Mouse (Mus musculus) liver (tissue): Measurements from ENCODE around the gene Senp3.
"Not testable (repeated sequence)": the region's sequence is repeated elsewhere in the genome, so short reads cannot be mapped to it uniquely, and the experiment has no call there.

Experiments
- DNase-seq: peaks from one replicate; pipeline ENCODE4 v3.0.0-alpha.2; 2020; ENCODE audit warnings: mixed read lengths

Gene Senp3

DNA sequence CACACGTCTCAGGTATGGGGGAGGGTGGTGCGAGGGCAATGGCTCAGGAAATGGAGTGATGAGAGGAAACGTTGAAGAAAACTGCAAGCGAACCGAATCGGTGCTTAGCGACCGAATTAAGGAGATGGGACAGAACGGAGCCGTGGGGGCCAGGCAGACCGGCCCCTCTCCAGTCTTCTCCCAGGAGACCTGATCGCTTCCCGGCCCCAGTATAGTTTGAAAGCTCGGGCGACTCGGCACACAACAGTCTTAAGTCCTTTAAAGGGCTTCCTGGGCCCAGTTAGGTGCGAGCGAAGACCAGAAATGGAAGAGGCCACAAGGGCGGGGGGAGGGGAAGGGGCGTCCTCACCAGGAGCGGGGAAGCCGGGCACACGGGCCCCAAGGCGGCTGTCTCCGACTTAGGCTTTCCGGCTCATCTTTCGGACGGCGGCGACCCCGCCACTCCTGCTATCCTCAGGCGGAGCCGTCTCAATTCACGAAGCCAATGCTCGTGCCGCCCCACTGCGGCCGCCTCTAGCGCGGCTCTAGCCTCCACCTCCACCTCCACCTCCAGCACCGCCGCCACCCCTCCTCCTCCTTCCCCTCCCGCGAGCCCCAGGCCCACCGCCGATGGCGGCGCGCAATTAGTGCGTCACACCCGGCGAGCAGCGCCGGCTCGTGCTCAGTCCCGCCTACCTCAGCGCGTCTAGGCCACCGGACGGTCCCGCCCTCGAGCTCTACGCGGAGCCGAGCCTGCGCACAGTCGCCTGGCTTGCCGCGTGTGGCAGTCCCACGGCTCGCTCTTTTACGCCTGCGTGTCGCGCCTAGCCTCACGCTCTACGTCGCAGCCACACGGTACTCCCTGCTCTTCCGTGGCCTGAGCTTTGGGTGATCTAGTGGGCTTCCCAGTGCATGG is at the start of gene Senp3:
Gene Senp3, minus strand, starts transcription at position 771 of the 895 bp plus-strand sequence.
- peak; percentile 97 for DNase-seq

DNA sequence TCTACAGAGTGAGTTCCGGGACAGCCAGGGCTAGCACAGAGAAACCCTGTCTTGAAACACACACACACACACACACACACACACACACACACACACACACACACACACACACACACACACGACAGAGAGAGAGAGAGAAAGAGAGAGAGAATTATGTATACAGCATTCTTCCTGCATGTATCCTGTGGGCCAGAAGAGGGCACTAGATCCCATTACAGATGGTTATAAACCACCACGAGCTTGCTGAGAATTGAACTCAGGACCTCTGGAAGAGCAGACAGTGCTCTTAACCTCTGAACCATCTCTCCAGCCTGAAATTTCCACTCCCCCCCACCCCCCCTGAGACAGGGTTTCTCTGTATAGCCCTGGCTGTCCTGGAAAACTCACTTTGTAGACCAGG is 49.5 kb upstream of the Senp3 start:
- not testable (repeated sequence) for DNase-seq

DNA sequence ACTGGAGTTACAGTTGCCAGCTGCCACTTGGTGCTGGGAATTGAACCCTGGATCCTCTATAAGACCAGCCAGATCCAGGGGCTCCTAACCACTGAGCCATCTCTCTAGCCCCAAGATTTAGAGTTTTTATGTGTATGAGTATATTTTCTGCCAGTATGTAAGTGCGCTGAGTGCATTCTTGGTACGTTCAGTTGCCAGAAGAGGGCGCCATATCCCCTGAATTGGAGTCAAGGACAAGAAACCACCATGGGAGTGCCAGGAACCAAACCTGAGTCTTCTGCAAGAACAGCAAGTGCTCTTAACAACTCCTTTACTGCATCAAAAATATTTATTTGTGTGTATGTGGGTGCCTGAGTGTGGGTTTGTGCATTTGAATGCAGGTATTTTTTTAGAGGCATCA is 47.2 kb upstream of the Senp3 start:
- peak; percentile 83 for DNase-seq

DNA sequence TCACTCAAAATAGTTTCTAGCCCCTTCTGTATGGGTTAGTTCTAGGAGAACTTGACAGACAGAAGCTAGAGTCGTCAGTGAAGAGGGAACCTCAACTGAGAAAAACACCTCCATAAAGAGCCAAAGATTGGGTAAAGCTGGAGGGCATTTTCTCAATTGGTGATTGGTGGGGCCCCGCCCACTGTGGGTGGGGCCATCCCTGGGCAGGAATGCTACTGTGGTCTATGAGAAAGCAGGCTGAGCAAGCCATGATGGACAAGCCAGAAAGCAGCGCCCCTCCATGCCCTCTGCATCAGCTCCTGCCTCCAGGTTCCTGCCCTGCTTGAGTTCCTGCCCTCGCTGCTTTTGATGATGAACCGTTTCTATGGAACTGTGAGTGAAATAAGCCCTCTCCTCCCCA is 44.1 kb upstream of the Senp3 start:
- DNase-seq, result peak; percentile 42

DNA sequence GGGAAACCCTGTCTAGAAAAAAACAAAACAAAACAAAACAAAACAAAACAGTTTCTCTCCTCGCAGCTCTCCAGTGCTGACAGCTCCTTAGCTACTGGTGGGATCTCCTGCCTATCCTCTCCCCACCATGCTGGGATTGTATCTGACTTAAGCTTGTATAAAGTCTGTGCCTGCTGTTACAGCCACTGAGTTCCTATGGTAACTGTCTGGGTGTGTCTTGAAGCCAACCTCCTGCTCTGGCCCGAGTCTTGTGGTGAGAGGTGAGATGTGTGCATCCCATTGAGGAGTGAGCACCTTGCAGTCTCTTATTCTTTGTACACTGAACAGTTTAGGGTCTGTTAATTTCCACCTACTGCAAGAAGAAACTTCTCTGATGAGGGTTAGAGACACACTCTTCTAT is 41.2 kb upstream of the Senp3 start:
- DNase-seq, result no peak

DNA sequence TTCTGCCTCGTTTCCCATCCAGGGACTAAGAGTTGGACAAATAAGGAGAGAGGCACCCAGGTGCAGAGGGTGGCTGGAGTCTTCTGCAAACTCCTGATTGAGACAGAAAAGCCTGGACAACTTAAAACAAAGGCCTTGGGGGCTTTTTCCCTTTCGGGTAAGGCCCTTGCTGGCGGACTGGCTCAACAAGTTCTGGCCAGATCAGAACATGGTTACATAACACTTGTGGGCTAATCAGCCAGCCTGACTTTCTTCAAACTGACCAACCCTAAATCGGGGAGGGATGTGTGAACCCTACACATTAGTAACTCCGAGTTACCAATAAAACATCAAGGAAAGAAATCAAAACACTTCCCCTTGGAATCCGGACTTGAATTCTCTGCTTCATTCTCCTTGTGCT is 39.0 kb upstream of the Senp3 start:
- no peak for DNase-seq

DNA sequence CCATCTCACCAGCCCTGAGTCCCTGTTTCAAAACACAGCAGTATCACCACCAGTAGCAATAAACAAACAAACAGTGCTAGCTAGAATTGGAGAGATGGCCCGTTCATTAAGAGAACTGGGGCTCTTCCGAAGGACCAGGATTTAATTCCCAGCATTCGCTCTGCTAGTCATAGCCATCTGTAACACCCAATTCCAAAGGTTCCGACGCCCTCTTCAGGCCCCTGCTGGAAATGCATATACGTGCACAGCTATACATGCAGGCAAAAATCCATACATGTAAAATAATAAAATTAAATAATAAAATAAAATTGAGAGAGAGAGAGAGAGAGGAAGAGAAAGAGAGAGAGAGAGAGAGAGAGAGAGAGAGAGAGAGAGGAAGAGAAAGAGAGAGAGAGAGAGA is 37.5 kb upstream of the Senp3 start:
- DNase-seq, result peak; percentile 51

DNA sequence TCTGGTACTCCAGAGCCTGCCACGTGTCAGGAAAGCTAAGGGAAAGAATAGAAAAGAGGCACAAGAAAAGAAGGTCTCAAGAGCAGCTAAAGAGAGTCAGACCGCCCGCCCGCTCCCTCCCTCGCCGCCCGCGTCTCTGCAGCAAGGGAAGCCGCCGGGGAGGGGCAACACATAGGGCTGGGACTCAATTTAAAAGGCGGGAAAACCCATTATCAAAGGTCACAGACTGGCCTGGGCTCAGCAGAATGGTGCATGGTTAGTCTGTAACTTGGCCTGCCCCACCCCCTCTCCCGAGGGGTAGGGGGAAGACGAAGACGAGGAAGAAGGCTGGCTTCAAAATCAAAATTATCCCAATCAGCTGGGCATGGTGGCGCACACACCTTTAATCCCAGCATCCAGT is 36.8 kb upstream of the Senp3 start:
- peak; percentile 86 for DNase-seq

DNA sequence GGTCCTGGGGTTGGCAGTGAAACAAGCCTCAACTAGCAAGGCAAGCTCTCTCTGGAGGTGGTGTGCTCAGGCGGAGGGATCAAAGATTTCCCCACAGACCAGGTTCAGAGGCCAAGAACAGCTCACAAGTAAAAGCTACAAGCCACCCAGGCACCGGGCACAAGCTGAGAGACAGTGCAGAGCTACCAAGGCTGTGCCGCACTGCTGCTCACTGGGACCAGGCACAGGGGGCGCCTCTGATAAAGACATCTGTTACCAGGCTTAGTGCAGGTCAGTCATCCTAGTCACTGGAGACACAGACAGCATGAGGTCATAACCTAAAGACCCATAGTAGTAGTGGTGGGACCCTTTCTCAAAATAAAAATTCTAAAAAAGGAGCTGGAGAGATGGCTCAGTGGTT is 35.1 kb upstream of the Senp3 start:
- peak; percentile 33 for DNase-seq

DNA sequence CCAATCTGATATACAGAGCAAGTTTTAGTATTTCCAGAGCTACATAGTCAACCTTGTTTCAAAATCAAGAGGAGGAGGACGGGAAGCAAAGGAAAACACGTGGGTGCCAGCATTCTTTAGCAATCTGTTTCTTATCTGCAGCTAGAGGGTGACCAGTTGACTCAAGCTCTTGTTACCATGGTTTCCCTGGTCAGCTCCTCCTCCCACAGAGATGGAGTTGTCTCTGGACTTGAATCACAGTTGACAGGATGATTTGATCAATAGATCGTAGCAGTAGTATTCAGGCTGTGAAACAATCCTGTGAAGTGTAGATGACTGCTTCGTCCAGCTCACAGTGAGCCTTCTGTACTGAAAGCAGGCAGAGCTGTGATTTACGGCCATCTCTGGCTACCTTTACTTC is 34.0 kb upstream of the Senp3 start:
- DNase-seq, result peak; percentile 16

DNA sequence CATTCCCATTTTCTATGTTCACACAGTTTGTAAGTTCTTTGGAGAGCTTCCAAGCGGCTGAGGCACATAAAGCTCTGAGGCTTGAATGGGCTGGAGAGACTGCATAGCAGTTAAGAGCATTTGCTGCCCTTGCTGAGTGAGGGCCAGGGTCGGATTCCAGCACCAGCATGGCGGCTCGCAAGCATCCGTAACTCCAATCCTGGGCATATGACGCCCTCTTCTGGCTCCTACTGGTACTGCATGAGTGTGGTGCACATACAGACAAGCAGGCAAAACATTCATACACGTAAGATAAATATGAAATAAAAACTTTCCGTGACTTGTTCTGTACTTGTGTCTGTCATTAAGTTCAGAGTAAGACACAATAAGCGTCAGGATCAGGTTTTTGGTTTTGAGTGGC is 33.6 kb upstream of the Senp3 start:
- peak; percentile 60 for DNase-seq

DNA sequence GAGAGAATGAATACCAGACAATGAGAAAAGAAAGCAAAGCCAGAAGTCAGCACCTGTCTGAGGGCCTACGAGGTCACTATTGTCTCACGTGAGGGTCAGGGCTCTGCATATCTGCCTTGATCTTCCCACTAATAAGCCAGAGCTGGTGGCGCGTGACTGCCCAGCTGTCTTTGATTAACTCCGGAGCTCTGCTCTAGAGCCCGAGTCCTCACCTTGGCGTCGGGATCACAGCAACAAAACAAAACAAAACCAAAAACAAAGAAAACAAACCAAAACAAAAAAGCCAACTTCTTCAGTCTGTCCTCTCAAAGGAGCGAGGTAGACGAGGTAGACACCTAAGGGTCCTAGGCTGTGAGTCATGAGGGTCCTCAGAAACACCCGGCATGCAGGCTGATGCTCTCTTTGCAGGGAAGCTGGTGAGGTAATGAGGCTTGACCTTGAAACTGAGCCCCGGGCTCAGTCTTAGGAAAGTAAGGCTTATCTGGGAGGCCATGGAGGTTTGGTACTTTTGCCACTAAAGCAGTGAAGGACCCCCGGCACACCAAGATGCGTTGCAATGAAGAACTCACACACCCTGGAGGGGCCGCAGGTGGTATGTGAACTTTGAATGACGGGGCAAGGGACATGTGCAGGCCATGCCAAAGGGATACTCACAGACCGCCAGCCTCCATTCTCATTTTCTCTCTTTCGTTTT is 32.9 kb upstream of the Senp3 start:
- no peak for DNase-seq

DNA sequence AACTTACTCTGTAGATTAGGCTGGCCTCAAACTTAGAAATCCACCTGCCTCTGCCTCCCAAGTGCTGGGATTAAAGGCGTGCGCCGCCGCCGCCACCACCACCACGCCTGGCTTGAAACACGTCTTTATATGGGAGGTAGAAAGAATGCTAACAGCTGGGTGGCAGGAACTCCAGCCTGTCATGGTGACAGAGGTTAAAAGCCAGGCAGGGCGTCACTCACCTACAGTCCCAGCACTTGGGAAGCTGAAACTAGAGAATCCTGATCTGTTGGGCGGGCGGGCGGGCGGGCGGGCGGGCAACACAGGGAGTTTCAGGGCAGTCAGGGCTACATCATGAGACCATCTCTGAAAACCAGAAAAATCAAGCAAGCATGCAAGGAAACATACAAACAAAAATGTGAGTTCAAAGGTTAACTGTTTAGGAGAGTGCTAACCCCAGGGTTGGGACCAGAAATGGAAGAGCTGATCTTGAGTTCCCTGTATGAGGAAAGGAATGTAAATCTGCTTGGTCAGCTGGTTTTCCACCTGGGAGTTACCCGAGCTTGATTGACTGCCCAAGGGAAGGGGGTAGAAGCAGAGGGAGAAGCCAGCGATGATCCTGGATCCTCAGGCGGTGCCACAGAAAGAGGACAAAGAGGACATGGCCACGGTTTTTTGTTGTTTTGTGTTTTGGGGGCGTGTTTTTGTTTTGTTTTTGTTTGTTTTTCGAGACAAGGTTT is 31.2 kb upstream of the Senp3 start:
- DNase-seq, result no peak

DNA sequence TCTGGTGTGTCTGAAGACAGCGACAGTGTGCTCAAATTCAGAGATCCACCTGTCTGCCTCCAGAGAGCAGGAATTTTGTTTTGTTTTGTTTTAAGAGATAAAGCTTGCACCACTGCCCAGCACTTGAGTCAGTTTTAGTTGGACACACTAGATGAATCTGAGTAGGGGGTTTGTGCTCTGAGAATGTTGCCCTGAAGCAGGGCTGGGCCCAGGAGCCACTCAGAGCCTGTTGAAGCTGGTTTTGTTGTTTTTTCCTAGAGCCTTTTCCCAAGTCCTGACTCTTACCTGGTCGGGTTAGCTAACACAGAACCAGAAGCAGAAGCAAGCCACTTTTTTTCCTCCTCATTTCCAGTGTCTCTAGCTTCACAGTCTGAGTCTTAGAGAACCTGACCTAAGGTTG is 29.2 kb upstream of the Senp3 start:
- no peak for DNase-seq

DNA sequence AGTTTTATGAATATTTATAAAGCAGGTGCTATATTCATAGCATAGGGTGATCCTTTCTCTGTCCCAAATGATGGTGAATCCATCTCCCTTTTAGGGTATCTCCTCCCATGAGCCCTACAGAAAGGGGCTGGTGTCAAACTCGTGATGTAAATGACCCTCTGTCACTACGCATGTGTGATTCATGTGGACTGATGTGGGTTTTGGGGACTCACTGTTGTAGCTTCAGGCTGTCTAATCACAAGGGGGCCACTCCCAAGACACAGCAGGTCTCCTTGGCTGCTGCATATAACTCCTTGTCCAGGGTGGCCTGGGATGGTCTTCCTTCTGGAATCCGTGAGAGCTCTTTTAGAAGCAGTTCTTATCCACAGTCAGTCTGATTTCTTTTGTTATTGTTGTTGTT is 28.6 kb upstream of the Senp3 start:
- DNase-seq, result no peak

DNA sequence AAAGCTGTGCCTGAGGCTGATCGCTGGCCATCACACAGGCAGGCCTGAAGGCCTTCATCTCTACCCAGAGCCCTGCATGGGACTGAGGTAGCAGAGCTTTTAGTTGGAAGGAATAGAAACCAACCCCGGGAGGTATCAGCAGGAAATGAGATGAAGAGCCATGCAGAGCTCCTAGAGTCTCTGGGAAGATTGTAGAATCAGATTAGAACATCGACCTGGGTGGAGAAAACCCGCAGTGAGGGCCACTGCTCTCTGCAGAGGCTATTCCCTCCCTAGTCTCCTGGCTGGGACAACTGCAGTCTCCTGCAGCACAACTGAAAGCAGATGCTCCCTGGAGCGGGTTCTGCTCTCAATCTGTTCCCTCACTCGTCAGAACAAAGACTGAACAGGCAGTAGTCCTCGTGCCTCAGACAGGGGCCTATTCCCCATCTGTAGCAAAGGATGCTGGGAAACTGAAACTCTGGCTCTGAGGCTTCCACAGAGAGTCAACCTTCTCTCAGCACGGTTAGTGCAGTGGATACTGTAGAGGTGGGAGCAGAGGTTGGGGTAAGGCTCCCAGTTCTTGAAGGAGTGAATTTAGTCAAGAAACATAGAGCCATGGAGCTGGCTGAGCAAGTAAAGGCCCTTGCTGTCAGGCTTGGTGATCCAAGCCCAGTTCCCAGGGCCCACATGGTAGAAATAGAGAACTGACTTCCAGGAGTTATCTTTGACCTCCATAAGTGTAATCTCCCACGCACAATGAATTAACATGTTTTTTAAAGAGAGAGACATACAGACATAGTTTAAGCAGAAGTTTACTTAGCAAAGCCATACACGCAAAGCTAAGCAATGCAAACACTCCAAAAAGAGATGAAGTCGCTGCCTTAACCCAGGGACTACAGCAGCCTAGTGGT is 27.9 kb upstream of the Senp3 start:
- DNase-seq, result no peak

DNA sequence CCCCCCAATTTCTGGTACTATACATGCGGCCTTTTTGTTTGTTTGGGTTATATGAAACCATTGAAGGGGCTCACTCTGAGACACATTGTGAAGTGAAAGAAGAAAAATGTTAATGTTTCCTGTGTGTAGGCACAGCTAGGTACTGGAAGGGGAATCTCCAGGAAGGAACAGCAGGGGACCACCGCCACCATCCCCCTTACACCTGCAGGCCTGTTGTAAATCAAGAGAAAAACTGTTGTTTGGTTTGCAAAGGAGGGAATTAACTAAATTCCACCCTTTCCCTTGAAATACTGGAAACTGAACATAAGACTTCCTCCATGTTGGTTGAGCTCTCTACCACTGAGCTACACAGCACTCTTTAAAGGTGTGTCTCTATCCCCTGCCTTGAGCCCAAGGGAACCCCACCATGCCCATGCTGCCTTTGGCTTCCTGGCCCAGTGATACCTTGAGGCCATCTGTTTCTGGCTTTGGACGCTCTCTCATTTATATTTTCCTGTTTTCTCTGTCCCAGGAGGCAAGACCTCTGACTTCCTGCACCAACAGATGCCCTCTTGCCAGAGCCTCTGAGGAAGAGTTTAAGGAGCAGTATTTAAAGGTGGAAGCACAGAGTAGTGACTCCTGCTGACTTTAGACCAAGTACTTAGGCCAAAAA is 26.9 kb upstream of the Senp3 start:
- DNase-seq, result no peak

DNA sequence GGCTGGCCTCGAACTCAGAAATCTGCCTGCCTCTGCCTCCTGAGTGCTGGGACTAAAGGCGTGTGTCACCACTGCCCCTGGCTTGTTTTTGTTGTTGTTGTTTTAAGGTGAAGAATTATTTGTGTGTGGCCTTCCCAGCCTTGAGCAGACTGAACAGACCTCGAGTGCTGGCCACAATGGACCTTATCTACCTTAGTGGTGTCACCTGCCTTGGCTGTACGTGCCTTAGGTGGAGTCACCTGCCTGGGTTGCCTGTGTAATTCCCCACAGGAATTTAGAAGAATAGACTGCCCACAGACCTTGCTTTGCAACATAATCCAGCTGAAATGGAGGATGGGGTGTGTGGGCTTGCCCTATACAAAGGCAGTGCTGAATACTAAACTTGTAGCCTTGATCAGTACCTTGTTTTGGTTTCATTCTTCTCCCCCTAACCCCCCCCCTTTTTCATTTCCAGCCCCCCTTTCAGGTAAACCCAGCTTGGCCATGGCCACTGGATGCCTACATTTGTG is 26.0 kb upstream of the Senp3 start:
- DNase-seq, result no peak

DNA sequence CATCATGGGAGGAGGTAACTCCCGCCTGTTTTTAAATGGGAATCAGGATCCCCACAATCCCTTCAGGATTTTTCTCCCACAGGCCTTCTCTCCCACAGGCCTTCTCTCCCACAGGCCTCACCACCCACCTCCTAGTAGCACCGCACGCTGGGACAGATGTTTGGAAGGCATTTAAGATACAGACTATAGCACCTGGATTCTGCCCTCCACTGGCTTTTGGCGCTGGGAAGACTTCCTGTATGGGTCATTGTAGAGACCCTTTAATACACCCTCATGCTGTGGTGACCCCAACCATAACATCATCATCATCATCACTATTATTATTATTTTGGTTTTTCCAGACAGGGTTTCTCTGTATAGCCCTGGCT is 25.6 kb upstream of the Senp3 start:
- DNase-seq, result no peak

DNA sequence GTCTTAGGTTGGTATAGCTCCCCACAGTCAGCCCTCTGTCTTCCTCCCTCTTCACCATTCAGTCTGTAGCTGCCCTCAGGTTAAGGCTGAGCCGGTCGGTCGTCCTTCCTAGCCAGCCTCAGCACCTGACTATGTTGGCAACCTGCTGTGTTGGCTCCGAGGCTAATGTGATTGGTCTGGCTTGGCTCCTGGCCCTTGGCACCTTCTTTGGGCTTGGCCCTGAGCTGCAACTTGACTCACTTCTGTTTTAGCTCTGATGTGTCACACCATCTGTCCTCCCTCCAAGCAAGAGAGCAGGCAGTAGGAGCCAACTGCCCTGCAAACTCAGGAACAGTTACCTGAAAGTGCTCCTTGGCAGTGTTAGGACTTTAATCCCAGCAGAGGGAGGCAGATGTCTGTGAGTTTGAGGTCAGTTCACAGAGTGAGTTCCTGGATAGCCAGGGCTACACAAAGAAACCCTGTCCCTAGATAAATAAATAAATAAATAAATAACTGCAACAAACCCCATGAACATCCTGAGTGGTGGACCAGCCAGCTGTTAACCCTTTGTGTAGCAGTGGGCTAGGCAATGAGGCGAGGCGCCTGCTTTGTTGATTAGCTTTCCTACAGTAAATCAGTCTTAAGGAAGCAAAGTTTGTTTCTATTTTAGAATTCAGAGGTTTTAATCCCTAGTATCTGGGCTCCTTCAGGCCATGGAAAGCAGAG is 25.0 kb upstream of the Senp3 start:
- no peak for DNase-seq

DNA sequence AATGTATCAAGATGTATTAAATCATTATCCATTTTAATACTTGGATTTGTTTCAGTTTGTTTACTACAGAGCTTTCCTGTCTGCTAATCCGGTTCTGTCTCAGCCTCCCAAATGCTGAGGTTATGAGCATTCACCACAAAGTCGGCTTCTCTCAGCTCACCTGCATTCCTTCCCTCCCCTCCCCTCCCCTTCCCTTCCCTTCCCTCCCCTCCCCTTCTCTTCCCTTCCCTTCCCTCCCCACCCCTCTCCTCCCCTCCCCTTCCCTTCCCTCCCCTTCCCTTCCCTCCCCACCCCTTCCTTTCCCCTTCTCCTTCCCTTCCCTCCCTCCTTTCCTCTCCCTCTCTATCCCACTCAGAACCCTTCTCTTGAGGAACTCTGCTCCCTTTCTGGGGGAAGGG is 22.7 kb upstream of the Senp3 start:
- no peak for DNase-seq
